Mouse (Mus musculus): ENCODE data around the gene Rasa3.

GRCm38 (mm10) chr8:13687941-13688340 is 10.5 kb upstream of the Rasa3 start:
- TF ChIP-seq CTCF (IDR thresholded peaks at IDR 0.05; ENCODE audit: control insufficient read depth, insufficient read depth, insufficient read length), result no peak
- TF ChIP-seq MAX (IDR thresholded peaks at IDR 0.05), result no peak
- TF ChIP-seq FOSL1 (IDR thresholded peaks at IDR 0.05; ENCODE audit: insufficient read depth, low read length, poor library complexity, severe bottlenecking), result no peak
